Mouse (Mus musculus) brain, adult 2 months (tissue): ENCODE results near the gene Nup54.

Experiments
- DNase-seq: peaks from one replicate; pipeline ENCODE4 v3.0.0; 2011; ENCODE audit warnings: low read depth, low spot score

The Nup54 gene

GRCm38 (mm10) chr5:92376795-92377405 lies 58.1 kb downstream of the Nup54 start:
- no peak for DNase-seq

- no peak for DNase-seq
Measured at GRCm38 (mm10) chr5:92375368-92375767, 59.7 kb downstream of the Nup54 start.

GRCm38 (mm10) chr5:92374721-92375142 lies 60.3 kb downstream of the Nup54 start:
- peak; percentile 37 for DNase-seq

- no peak for DNase-seq
Measured at GRCm38 (mm10) chr5:92372605-92373004, 62.4 kb downstream of the Nup54 start.

- peak; percentile 26 for DNase-seq
Measured at GRCm38 (mm10) chr5:92371361-92371976, 63.5 kb downstream of the Nup54 start.

- no peak for DNase-seq
Measured at GRCm38 (mm10) chr5:92370891-92371290, 64.1 kb downstream of the Nup54 start.

GRCm38 (mm10) chr5:92370392-92370791 lies 64.6 kb downstream of the Nup54 start:
- no peak for DNase-seq

- DNase-seq = peak; percentile 90
Measured at GRCm38 (mm10) chr5:92369151-92369994, 65.6 kb downstream of the Nup54 start.

GRCm38 (mm10) chr5:92368392-92368791 lies 66.6 kb downstream of the Nup54 start:
- peak; percentile 80 for DNase-seq

GRCm38 (mm10) chr5:92366565-92366964 lies 68.5 kb downstream of the Nup54 start:
- no peak for DNase-seq
